Mouse (Mus musculus): Measurements from ENCODE around the gene Wfdc11.
"Not testable (repeated sequence)": the region's sequence is repeated elsewhere in the genome, so short reads cannot be mapped to it uniquely, and the experiment has no call there.

The Wfdc11 gene

DNA sequence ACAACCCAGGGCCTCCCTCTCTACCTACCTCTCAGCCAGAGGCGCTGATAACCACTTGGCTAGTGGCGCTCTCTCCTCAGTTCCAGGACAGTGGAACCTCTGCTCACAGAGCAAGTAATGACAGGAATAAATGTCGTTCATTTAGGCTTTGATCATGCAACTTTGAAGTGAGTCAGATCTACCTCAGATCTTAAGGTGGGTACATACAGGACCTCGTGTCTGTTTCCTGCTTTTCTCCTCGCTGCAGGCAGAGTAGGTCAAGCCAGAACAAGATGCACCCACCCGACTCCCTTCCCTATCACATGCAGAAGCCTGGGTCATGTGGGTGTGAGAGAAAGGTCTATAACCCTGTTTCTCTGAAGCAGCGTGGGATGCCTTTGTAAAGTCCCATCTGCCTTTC lies at the start of gene Wfdc11:
TSS of gene Wfdc11 (minus strand) at position 101 of the 400 bp plus-strand sequence.
- no peak for DNase-seq

- no peak for DNase-seq
Measured at GRCm38 (mm10) chr2:164723276-164723675, 49.4 kb upstream of the Wfdc11 start.

- not testable (repeated sequence) for DNase-seq
Measured at GRCm38 (mm10) chr2:164716194-164716786, 42.4 kb upstream of the Wfdc11 start.

GRCm38 (mm10) chr2:164715005-164715404 lies 41.1 kb upstream of the Wfdc11 start, which contains the start of gene Spint5:
Gene Spint5 (plus strand): TSS chr2:164715305.
- no peak for DNase-seq

DNA sequence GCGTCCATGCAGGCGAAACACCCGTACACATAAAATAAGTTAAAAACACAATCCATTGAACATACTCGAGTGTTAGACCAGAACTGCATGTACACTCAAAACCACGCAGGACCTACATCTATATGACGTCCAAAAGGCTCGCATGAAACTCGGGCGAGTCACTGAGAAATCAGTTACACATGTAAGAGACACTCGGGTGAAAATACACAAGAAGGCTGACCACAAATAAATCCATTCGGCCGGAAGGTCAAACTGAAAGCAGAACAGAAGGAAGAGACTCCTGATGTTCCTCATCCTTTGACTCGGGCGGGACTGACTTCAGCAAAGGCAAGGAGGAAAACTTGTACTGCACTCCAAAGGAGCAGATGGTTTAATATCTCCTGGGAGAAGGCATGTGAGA lies 32.1 kb upstream of the Wfdc11 start:
- no peak for DNase-seq

- DNase-seq, result no peak
Measured at GRCm38 (mm10) chr2:164705328-164705727, 31.4 kb upstream of the Wfdc11 start.

DNA sequence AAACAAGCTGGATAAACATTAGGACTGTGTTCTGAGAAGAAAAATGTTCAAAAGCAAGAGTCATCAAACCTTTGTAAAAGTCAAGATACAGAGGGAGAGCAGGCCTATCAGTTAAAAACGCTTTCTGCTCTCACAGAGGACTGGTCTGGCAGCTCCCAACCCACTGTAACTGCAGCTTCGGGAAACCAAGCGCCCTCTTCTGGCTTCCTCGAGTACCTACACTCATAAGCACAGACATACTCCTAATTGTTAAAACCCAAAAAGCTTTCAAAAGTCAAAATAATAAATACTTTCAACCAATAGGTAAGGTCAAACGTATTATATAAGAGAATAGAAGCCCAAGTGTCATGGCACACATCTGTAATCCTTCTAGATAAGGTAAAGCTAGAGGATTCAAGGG lies 30.3 kb upstream of the Wfdc11 start:
- DNase-seq, result no peak

DNA sequence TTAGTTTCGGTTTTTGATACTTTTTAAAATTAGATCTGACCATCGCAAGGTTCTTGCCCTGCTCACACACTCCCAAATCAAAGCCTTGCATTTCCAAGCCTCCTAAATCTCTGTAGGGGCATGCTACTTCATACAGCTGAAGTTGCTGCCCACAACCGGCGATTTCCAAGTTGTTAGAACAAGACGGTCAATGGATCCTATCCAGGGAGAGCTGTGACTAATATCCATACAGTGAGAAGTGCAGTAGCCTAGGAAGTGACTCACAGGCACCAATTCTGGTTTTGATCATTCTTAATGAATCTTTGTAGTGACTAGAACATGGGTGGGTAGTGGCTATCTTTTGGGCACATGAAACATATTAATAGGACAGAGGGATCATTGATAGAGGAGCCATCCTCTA lies 27.9 kb upstream of the Wfdc11 start:
- no peak for DNase-seq

GRCm38 (mm10) chr2:164700959-164701358 lies 27.1 kb upstream of the Wfdc11 start:
- no peak for DNase-seq

- no peak for DNase-seq
Measured at GRCm38 (mm10) chr2:164698201-164698600, 24.3 kb upstream of the Wfdc11 start, which contains the start of gene Spint4. Gene Spint4 (plus strand): TSS chr2:164698501.

- DNase-seq, result no peak
Measured at GRCm38 (mm10) chr2:164684807-164685206, 10.9 kb upstream of the Wfdc11 start, which contains the start of gene Wfdc13. Gene Wfdc13 (plus strand): TSS chr2:164685107.

DNA sequence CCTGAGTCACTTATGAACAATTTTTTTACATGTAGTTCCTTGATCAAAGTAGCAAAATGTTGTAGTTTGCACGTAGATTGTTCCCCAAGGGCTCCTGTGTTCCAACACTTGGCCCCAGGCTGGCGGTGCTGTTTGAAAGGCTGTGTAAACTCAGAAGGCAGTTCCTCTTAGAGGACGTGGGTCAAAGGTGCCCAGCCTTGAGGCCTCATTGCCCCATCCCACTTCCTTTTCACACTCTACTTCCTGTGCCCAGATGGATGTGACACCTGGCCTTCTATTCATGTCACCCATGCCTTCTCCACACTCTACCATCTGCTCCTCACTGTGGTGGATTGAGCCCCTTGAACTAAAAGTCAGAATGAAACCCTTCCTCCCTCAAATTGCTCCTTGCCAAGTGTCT lies 6.0 kb upstream of the Wfdc11 start:
- peak; percentile 47 to 56 for DNase-seq

DNA sequence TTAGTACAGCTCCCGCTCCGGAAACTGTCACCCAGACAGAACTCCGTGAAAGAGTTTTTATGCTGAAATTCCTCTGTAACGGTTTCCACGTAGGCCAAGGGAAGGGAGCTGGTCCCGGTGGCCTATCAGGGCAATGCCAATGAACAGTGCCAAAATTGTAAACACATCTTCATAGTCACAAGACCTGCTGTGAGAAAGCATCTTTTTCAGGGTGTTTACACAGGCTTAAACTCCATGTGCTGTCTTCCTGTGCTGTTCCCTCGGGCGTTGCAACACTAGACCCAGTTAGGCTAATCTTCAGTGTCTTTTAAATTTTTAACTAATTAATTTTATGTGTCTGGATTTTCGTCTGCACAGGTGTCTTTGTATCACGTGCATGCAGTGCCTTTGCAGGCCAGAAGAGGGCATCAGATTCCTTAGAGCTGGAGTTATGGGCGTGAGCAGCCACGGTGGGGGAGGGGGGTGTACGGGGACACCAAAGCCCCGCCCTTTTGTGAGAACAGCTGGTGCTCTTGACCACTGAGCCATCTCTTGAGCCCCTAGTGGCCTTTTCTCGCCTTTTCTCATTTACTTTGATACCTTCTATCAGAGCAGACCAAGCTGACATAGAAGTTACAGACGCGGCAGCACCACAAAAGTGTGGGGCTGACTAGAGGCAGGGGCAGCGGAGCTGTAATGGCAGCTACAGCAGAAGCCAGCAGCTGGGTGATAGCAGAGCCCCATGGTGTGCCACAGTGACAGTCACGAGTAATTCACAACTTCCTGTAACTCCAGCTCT lies 5.2 kb upstream of the Wfdc11 start:
- peak; percentile 65 to 79 for DNase-seq

GRCm38 (mm10) chr2:164676916-164677685 lies 3.2 kb upstream of the Wfdc11 start:
- peak in 1 of 2 experiments; percentile 9 for DNase-seq

DNA sequence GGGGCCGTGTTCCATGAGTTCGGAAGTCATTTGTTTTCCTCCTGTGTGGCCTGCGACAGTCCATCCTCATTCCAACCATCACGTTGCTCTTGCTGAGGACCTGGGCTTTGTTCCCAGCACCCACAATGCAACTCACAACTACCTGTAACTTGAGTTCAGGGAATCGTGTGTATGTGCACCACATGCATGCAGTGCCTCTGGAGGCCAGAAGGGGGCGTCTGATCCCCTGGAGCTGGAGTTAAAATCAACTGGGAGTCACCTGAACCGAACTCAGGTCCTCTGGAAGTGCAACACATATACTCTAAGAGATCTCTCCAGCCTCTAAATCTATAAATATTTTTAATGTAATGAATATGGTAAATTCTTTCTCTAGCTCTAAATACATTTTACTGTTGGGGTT lies 2.2 kb upstream of the Wfdc11 start:
- DNase-seq, result no peak

- DNase-seq, result no peak
Measured at GRCm38 (mm10) chr2:164670938-164671337, 2.9 kb downstream of the Wfdc11 start.

DNA sequence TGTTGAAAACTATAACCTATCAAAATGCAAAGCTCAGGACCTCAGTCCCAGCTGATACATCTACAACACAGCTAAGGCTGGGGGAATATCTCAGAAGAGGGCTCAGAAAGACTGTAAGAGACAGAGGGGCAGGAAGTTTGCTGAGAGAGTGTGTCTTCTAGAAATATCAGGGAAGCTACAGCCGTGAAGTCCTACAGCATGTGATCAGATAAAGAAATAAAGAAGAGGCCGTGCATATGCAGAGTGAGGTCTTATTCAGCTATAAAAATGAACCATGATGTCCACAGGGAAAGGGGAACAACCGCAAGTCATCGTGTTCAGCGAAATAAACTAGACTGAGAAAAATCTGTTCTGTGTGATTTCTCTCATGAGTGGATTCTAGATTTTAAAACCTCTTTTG lies 3.6 kb downstream of the Wfdc11 start:
- no peak for DNase-seq

GRCm38 (mm10) chr2:164664851-164665250 lies 9.0 kb downstream of the Wfdc11 start:
- no peak for DNase-seq

DNA sequence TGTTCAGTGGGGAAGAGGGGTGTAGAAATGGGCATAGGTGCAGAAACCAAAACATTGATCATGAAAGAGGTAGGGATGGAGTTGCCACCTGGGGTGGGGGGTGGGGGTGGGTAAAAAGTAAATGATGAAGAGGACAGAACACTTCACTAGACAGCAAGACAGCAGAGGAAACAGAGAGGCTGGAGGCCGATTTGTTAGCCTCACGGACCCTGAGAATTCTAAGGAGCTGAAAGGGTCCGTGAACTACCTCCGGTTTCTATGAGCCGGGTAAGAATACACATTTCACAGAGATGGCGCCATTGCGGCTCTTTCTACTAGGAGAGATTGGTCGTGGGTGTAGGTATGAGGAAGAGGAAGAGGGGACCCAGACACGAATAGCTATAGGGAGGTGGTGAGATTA lies 17.4 kb downstream of the Wfdc11 start, which contains the start of gene Wfdc9:
TSS of gene Wfdc9 (minus strand) at position 101 of the 400 bp plus-strand sequence.
- no peak for DNase-seq

GRCm38 (mm10) chr2:164655858-164656257 lies 18.0 kb downstream of the Wfdc11 start, which contains the start of gene Wfdc10:
Gene Wfdc10 (plus strand): TSS chr2:164656046.
- peak; percentile 40 to 51 for DNase-seq

GRCm38 (mm10) chr2:164641881-164642673 lies 31.8 kb downstream of the Wfdc11 start:
- DNase-seq, result peak in 1 of 2 experiments; percentile 9

DNA sequence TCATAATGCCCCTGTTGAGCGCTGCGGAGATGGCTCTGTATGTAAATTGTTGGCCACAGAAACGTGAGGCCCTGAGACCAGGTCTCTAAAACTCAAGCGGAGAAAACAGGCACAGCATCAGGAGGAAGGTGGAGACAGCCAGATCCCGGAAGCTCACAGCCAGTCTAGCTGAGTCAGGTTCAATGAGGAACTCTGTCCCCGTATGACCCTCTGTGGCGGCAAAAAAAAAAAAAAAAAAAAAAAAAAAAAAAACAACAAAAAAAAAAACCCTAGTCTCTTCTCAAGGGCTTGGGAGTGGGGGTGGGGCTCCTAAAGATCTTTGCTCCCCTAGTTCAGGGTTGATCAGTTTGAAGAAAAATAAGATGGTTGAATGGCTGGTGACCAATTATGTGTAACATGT lies 32.8 kb downstream of the Wfdc11 start:
- no peak for DNase-seq

Measured in lung, adult 18-20 months (tissue).